Mouse (Mus musculus): Measurements from ENCODE around the gene Gars. TPM values are rescaled to one million over a fixed set of nuclear protein-coding genes. Genes with fewer than 3 reads are reported as not detected.

Gene Gars
- polyA plus RNA-seq, 1 experiment from 2014 or later: 206 TPM

- Histone ChIP-seq H3K4me2 (no peak overlapping the region), H3K36me3 (ENCODE audit: control insufficient read depth, insufficient read depth, low read length) (peaks cover 7% of the 10 kb centered on the region; the same call in 1 of the 2 replicates), H3K9me3 (replicated peaks; ENCODE audit: control insufficient read depth, low read length) (no peaks in the 10 kb centered on the region), H3K4me1 (ENCODE audit: control insufficient read depth, insufficient read depth, low read length) (peaks cover 5% of the 10 kb centered on the region; the same call in 1 of the 2 replicates), H3K27me3 (ENCODE audit: control insufficient read depth, insufficient read depth, low read length) (no peaks in the 10 kb centered on the region), H3K27ac (ENCODE audit: low read depth, low read length) (no peak overlapping the region), H3K9ac (ENCODE audit: low read depth, low read length) (no peak overlapping the region), H3K4me3 (ENCODE audit: low read depth, low read length) (no peak overlapping the region)
- no peak for ATAC-seq (replicated peaks; ENCODE audit: insufficient number of reproducible peaks, low FRiP score, low TSS enrichment)
- WGBS (ENCODE audit: insufficient replicate concordance): 79% methylated on average over 8 of the region's 8 CpGs
Measured at GRCm38 (mm10) chr6:55043206-55043605, 5.4 kb downstream of the Gars start.

- H3K9me3 ChIP-seq (replicated peaks; ENCODE audit: control insufficient read depth, low read length): no peaks in the 10 kb centered on the region
- 84% methylated on average over 5 of the region's 5 CpGs for WGBS (ENCODE audit: insufficient replicate concordance)
- peaks cover 5% of the 10 kb centered on the region; the same call in 1 of the 2 replicates for H3K4me1 ChIP-seq (ENCODE audit: control insufficient read depth, insufficient read depth, low read length)
- no peak overlapping the region for H3K4me3 ChIP-seq (ENCODE audit: low read depth, low read length)
- no peak overlapping the region for H3K27ac ChIP-seq (ENCODE audit: low read depth, low read length)
- H3K9ac ChIP-seq (ENCODE audit: low read depth, low read length): no peak overlapping the region
- H3K27me3 ChIP-seq (ENCODE audit: control insufficient read depth, insufficient read depth, low read length): no peaks in the 10 kb centered on the region
- no peak overlapping the region for H3K4me2 ChIP-seq
- no peak for ATAC-seq (replicated peaks; ENCODE audit: insufficient number of reproducible peaks, low FRiP score, low TSS enrichment)
- peaks cover 7% of the 10 kb centered on the region; the same call in 1 of the 2 replicates for H3K36me3 ChIP-seq (ENCODE audit: control insufficient read depth, insufficient read depth, low read length)
Measured at GRCm38 (mm10) chr6:55044542-55044941, 6.7 kb downstream of the Gars start.

GRCm38 (mm10) chr6:55045326-55045725 is 7.5 kb downstream of the Gars start:
- no peak for ATAC-seq (replicated peaks; ENCODE audit: insufficient number of reproducible peaks, low FRiP score, low TSS enrichment)
- Histone ChIP-seq H3K9ac (ENCODE audit: low read depth, low read length) (no peak overlapping the region), H3K4me2 (no peak overlapping the region), H3K36me3 (ENCODE audit: control insufficient read depth, insufficient read depth, low read length) (peaks cover 11% of the 10 kb centered on the region; the same call in 1 of the 2 replicates), H3K4me3 (ENCODE audit: low read depth, low read length) (no peak overlapping the region), H3K4me1 (ENCODE audit: control insufficient read depth, insufficient read depth, low read length) (peaks cover 3% of the 10 kb centered on the region; the same call in 1 of the 2 replicates), H3K27me3 (ENCODE audit: control insufficient read depth, insufficient read depth, low read length) (no peaks in the 10 kb centered on the region), H3K27ac (ENCODE audit: low read depth, low read length) (no peak overlapping the region), H3K9me3 (replicated peaks; ENCODE audit: control insufficient read depth, low read length) (no peaks in the 10 kb centered on the region)
- WGBS (ENCODE audit: insufficient replicate concordance): 69% methylated on average over 1 of the region's 1 CpGs

GRCm38 (mm10) chr6:55049186-55049585 is 11.4 kb downstream of the Gars start:
- 93% methylated on average over 10 of the region's 10 CpGs for WGBS (ENCODE audit: insufficient replicate concordance)

GRCm38 (mm10) chr6:55054491-55054890 is 16.7 kb downstream of the Gars start:
- H3K36me3 ChIP-seq (ENCODE audit: control insufficient read depth, insufficient read depth, low read length): peaks cover 18% of the 10 kb centered on the region; the same call in 1 of the 2 replicates
- no peaks in the 10 kb centered on the region for H3K9me3 ChIP-seq (replicated peaks; ENCODE audit: control insufficient read depth, low read length)
- no peak for ATAC-seq (replicated peaks; ENCODE audit: insufficient number of reproducible peaks, low FRiP score, low TSS enrichment)
- 91% methylated on average over 4 of the region's 4 CpGs for WGBS (ENCODE audit: insufficient replicate concordance)
- no peak overlapping the region for H3K4me3 ChIP-seq (ENCODE audit: low read depth, low read length)
- no peak overlapping the region for H3K27ac ChIP-seq (ENCODE audit: low read depth, low read length)
- no peak overlapping the region for H3K9ac ChIP-seq (ENCODE audit: low read depth, low read length)
- H3K4me2 ChIP-seq: no peak overlapping the region
- no peaks in the 10 kb centered on the region for H3K27me3 ChIP-seq (ENCODE audit: control insufficient read depth, insufficient read depth, low read length)
- no peaks in the 10 kb centered on the region for H3K4me1 ChIP-seq (ENCODE audit: control insufficient read depth, insufficient read depth, low read length)

More at GRCm38 (mm10) chr6:55049186-55049585, 11.4 kb downstream of the Gars start:
- no peaks in the 10 kb centered on the region for H3K27me3 ChIP-seq (ENCODE audit: control insufficient read depth, insufficient read depth, low read length)
- peaks cover 22% of the 10 kb centered on the region for H3K36me3 ChIP-seq (ENCODE audit: control insufficient read depth, insufficient read depth, low read length)
- H3K4me3 ChIP-seq (ENCODE audit: low read depth, low read length): no peak overlapping the region
- ATAC-seq (replicated peaks; ENCODE audit: insufficient number of reproducible peaks, low FRiP score, low TSS enrichment): no peak
- no peak overlapping the region for H3K9ac ChIP-seq (ENCODE audit: low read depth, low read length)
- no peak overlapping the region for H3K27ac ChIP-seq (ENCODE audit: low read depth, low read length)
- no peak overlapping the region for H3K4me2 ChIP-seq
- no peaks in the 10 kb centered on the region for H3K9me3 ChIP-seq (replicated peaks; ENCODE audit: control insufficient read depth, low read length)
- H3K4me1 ChIP-seq (ENCODE audit: control insufficient read depth, insufficient read depth, low read length): no peaks in the 10 kb centered on the region

- Histone ChIP-seq H3K4me2 (no peak overlapping the region), H3K27me3 (ENCODE audit: control insufficient read depth, insufficient read depth, low read length) (no peaks in the 10 kb centered on the region), H3K9me3 (replicated peaks; ENCODE audit: control insufficient read depth, low read length) (no peaks in the 10 kb centered on the region), H3K4me3 (ENCODE audit: low read depth, low read length) (no peak overlapping the region), H3K27ac (ENCODE audit: low read depth, low read length) (no peak overlapping the region), H3K4me1 (ENCODE audit: control insufficient read depth, insufficient read depth, low read length) (no peaks in the 10 kb centered on the region), H3K36me3 (ENCODE audit: control insufficient read depth, insufficient read depth, low read length) (peaks cover 17% of the 10 kb centered on the region), H3K9ac (ENCODE audit: low read depth, low read length) (no peak overlapping the region)
- ATAC-seq (replicated peaks; ENCODE audit: insufficient number of reproducible peaks, low FRiP score, low TSS enrichment): no peak
- WGBS (ENCODE audit: insufficient replicate concordance): 84% methylated on average over 3 of the region's 3 CpGs
Measured at GRCm38 (mm10) chr6:55057427-55057826, 19.6 kb downstream of the Gars start.

- WGBS (ENCODE audit: insufficient replicate concordance): 85% methylated on average over 7 of the region's 7 CpGs
- Histone ChIP-seq H3K27ac (ENCODE audit: low read depth, low read length) (no peak overlapping the region), H3K9me3 (replicated peaks; ENCODE audit: control insufficient read depth, low read length) (no peaks in the 10 kb centered on the region), H3K4me3 (ENCODE audit: low read depth, low read length) (no peak overlapping the region), H3K9ac (ENCODE audit: low read depth, low read length) (no peak overlapping the region), H3K27me3 (ENCODE audit: control insufficient read depth, insufficient read depth, low read length) (no peaks in the 10 kb centered on the region), H3K36me3 (ENCODE audit: control insufficient read depth, insufficient read depth, low read length) (peaks cover 22% of the 10 kb centered on the region), H3K4me2 (no peak overlapping the region), H3K4me1 (ENCODE audit: control insufficient read depth, insufficient read depth, low read length) (no peaks in the 10 kb centered on the region)
- ATAC-seq (replicated peaks; ENCODE audit: insufficient number of reproducible peaks, low FRiP score, low TSS enrichment): no peak
Measured at GRCm38 (mm10) chr6:55060241-55060825, 22.5 kb downstream of the Gars start.

GRCm38 (mm10) chr6:55061328-55061727 is 23.5 kb downstream of the Gars start:
- Histone ChIP-seq H3K9me3 (replicated peaks; ENCODE audit: control insufficient read depth, low read length) (no peaks in the 10 kb centered on the region), H3K4me3 (ENCODE audit: low read depth, low read length) (no peak overlapping the region), H3K9ac (ENCODE audit: low read depth, low read length) (no peak overlapping the region), H3K36me3 (ENCODE audit: control insufficient read depth, insufficient read depth, low read length) (peaks cover 25% of the 10 kb centered on the region), H3K4me2 (no peak overlapping the region), H3K4me1 (ENCODE audit: control insufficient read depth, insufficient read depth, low read length) (no peaks in the 10 kb centered on the region), H3K27ac (ENCODE audit: low read depth, low read length) (no peak overlapping the region), H3K27me3 (ENCODE audit: control insufficient read depth, insufficient read depth, low read length) (no peaks in the 10 kb centered on the region)
- ATAC-seq (replicated peaks; ENCODE audit: insufficient number of reproducible peaks, low FRiP score, low TSS enrichment): no peak
- WGBS (ENCODE audit: insufficient replicate concordance): 95% methylated on average over 11 of the region's 11 CpGs

GRCm38 (mm10) chr6:55062200-55062599 is 24.4 kb downstream of the Gars start:
- Histone ChIP-seq H3K4me3 (ENCODE audit: low read depth, low read length) (no peak overlapping the region), H3K27ac (ENCODE audit: low read depth, low read length) (no peak overlapping the region), H3K36me3 (ENCODE audit: control insufficient read depth, insufficient read depth, low read length) (peaks cover 25% of the 10 kb centered on the region), H3K27me3 (ENCODE audit: control insufficient read depth, insufficient read depth, low read length) (no peaks in the 10 kb centered on the region), H3K9ac (ENCODE audit: low read depth, low read length) (no peak overlapping the region), H3K4me1 (ENCODE audit: control insufficient read depth, insufficient read depth, low read length) (no peaks in the 10 kb centered on the region), H3K4me2 (no peak overlapping the region), H3K9me3 (replicated peaks; ENCODE audit: control insufficient read depth, low read length) (no peaks in the 10 kb centered on the region)
- 86% methylated on average over 5 of the region's 5 CpGs for WGBS (ENCODE audit: insufficient replicate concordance)
- no peak for ATAC-seq (replicated peaks; ENCODE audit: insufficient number of reproducible peaks, low FRiP score, low TSS enrichment)
